In the genomic region with DNA sequence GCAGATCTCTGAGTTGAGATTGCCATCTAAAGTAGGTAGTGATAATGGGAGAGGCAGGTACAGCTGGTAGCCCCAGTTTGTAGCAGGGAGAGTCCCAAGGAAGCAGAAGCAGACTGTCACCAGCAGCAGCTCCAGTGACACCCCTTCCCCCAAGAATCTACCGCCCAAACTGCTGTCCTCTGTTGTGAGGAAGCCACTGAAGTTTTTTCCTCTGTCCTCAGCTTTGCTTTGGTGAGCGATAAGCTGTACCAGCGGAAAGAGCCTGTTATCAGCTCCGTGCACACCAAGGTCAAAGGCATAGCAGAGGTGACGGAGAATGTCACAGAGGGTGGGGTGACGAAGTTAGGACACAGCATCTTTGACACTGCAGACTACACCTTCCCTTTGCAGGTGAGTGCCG, we compare ENCODE assay signal across 9 mouse cellular contexts. TPM values are rescaled to one million over a fixed set of nuclear protein-coding genes. Genes with fewer than 3 reads are reported as not detected.
A peak's percentile ranks its signal among the peaks of the same experiment; 100 is the strongest.
DNase-seq lines count a peak whose midpoint lies in the region; ATAC-seq and TF ChIP-seq lines count a peak whose summit lies in the region.
"Had no signal": no experiment of that assay in that cellular context is flagged by ENCODE, and none has a peak within 500 bp of the region (broad histone marks: within the 10 kb centered on the region; RNA-seq: fewer than 3 reads in every experiment).

No protein-coding gene starts in this region.

- no peak for TF ChIP-seq POLR2A in CH12.LX (IDR thresholded peaks at IDR 0.05; ENCODE audit: low read depth, low read length)

- TF ChIP-seq EP300 in CH12.LX (IDR thresholded peaks at IDR 0.05; ENCODE audit: low read length), result no peak

- peak; percentile 36 for ATAC-seq in granulocyte monocyte progenitor cell, adult 5-6 weeks (replicated peaks; ENCODE audit: poor library complexity, severe bottlenecking)

- no peak overlapping the region for H3K27ac ChIP-seq in CH12.LX (ENCODE audit: insufficient read depth, low read depth)

- dilution Hi-C loops in CH12.LX (cut with MboI; ENCODE audit: extremely low pct_ligation_motif_present, extremely low pct_unique_long_range_greater_than_20kb, low sequenced_read_pairs), result no loop called here

- no peak overlapping the region for H3K4me3 ChIP-seq in CH12.LX (replicated peaks in 1 of 3; ENCODE audit: low read depth in 2 of 3, low read length in 2 of 3, poor library complexity in 1 of 3)
- H3K4me3 ChIP-seq in megakaryocyte, embryonic 14.5 days (replicated peaks), result peak overlapping the region; percentile 80

- DNase-seq in heart, adult 18-20 months, result peak; percentile 42 to 48
- no peak for DNase-seq in heart, postnatal 25 days (ENCODE audit: low spot score)
- DNase-seq in CH12.LX (ENCODE audit: extremely low read depth), result peak; percentile 30
- DNase-seq in right cerebral cortex, postnatal 10 days (ENCODE audit: low spot score in 2 of 2), result no peak
- no peak for DNase-seq in gastrocnemius, postnatal 14 days
- DNase-seq in right cerebral cortex, postnatal 36 days (ENCODE audit: low spot score in 2 of 2), result no peak
- DNase-seq: lung, postnatal 4 days had no signal

- H3K9ac ChIP-seq in CH12.LX (ENCODE audit: insufficient read depth, low read depth), result no peak overlapping the region

- intact Hi-C loops in heart, postnatal 25 days (cut with DNase I), result no loop called here
- intact Hi-C loops in gastrocnemius, postnatal 14 days (cut with DNase I; ENCODE audit: low total_unique reads), result no loop called here

- no peak overlapping the region for H3K4me2 ChIP-seq in CH12.LX (ENCODE audit: insufficient read depth, low read depth, poor library complexity, severe bottlenecking)

- no peaks in the 10 kb centered on the region for H3K36me3 ChIP-seq in CH12.LX (replicated peaks in 1 of 2; ENCODE audit: control insufficient read depth in 1 of 2, insufficient read depth in 1 of 2, low read length in 1 of 2)
- H3K36me3 ChIP-seq in megakaryocyte, embryonic 14.5 days (replicated peaks; ENCODE audit: low read length), result no peaks in the 10 kb centered on the region

- no peaks in the 10 kb centered on the region for H3K79me2 ChIP-seq in CH12.LX (replicated peaks; ENCODE audit: control insufficient read depth, extremely low read depth, insufficient read depth, poor library complexity, severe bottlenecking)

- no peak for TF ChIP-seq CTCF in CH12.LX (conservative IDR thresholded peaks at IDR 0.05 in 1 of 2, IDR thresholded peaks at IDR 0.05 in 1 of 2; ENCODE audit: low read depth in 2 of 2, low read length in 2 of 2)

- TF ChIP-seq RAD21 in CH12.LX (IDR thresholded peaks at IDR 0.05; ENCODE audit: low read depth, low read length), result no peak

- in situ Hi-C loops in CH12.LX (cut with MboI; ENCODE audit: low pct_ligation_motif_present, low pct_unique_long_range_greater_than_20kb, low sequenced_read_pairs), result no loop called here

- H3K4me1 ChIP-seq in CH12.LX (ENCODE audit: control insufficient read depth in 1 of 2, insufficient read depth in 2 of 2), result peaks cover 2 to 24% of the 10 kb centered on the region in 2 experiments; a peak in 2 of 4 replicates
- peaks cover 52% of the 10 kb centered on the region for H3K4me1 ChIP-seq in megakaryocyte, embryonic 14.5 days

- H3K27me3 ChIP-seq in CH12.LX (replicated peaks), result no peaks in the 10 kb centered on the region
- peaks cover 69% of the 10 kb centered on the region for H3K27me3 ChIP-seq in megakaryocyte, embryonic 14.5 days (replicated peaks)

- H3K9me3 ChIP-seq in CH12.LX (replicated peaks; ENCODE audit: low read length), result peaks cover 3% of the 10 kb centered on the region
- peaks cover 9% of the 10 kb centered on the region for H3K9me3 ChIP-seq in megakaryocyte, embryonic 14.5 days

TF ChIP-seq in CH12.LX, 34 proteins besides CTCF, POLR2A, EP300 and RAD21:
- TF ChIP-seq NELFE (IDR thresholded peaks at IDR 0.05; ENCODE audit: low read depth, low read length), result no peak
- TF ChIP-seq SMC3 (IDR thresholded peaks at IDR 0.05; ENCODE audit: low read depth, low read length), result no peak
- TF ChIP-seq TBP (conservative IDR thresholded peaks at IDR 0.05; ENCODE audit: low read depth, low read length), result no peak
- no peak for TF ChIP-seq SIN3A (IDR thresholded peaks at IDR 0.05; ENCODE audit: low read length)
- TF ChIP-seq JUND (conservative IDR thresholded peaks at IDR 0.05; ENCODE audit: low read depth, low read length), result no peak
- TF ChIP-seq HCFC1 (IDR thresholded peaks at IDR 0.05; ENCODE audit: low read depth, low read length), result no peak
- TF ChIP-seq MXI1 (IDR thresholded peaks at IDR 0.05; ENCODE audit: low read depth, low read length), result no peak
- no peak for TF ChIP-seq GABPA (IDR thresholded peaks at IDR 0.05; ENCODE audit: insufficient replicate concordance, low read depth, low read length)

RNA-seq across cellular contexts. Expression of gene P2rx7, which starts 8.8 kb away (rescaled TPM):
- 1 to 10 TPM; 2.9 to 3.1 TPM for total RNA-seq in heart, adult 18-20 months (2021)
- 1 to 10 TPM; 3.2 to 3.9 TPM for total RNA-seq in heart, postnatal 25 days (2021)
- 0.59 and 0.76 TPM in 2 replicates for total RNA-seq in CH12.LX (2012; rRNA removed)
- total RNA-seq in CH12.LX (2014; rRNA removed), result 1.4 and 1.5 TPM in 2 replicates
- polyA plus RNA-seq in CH12.LX (2012; ENCODE audit: insufficient read length, low read depth), result 1.5 and 1.8 TPM in 2 replicates
- 6.8 and 16.7 TPM in 2 replicates for total RNA-seq in granulocyte monocyte progenitor cell, adult 5-6 weeks (2014; fragmentation: Nextera tagmentation)
- 7.6 and 18.3 TPM in 2 replicates for total RNA-seq in granulocyte monocyte progenitor cell, adult 5-6 weeks (2017)
- 2.5 TPM in 1 of 2 replicates, not detected in the other for polyA plus RNA-seq in megakaryocyte, embryonic 14.5 days (2012; ENCODE audit: insufficient read depth, low replicate concordance)
- total RNA-seq in gastrocnemius, postnatal 14 days (2021), result 1 to 10 TPM; 2.4 to 2.7 TPM

RNA-seq across cellular contexts. Expression of gene Ift81, which starts 38.2 kb away (rescaled TPM):
- total RNA-seq in heart, adult 18-20 months (2021), result 10 to 100 TPM; 68.8 to 69.9 TPM
- 10 to 100 TPM; 67.4 to 68.3 TPM for total RNA-seq in heart, postnatal 25 days (2021)
- total RNA-seq in CH12.LX (2012; rRNA removed), result 3.4 and 5.0 TPM in 2 replicates
- total RNA-seq in CH12.LX (2014; rRNA removed), result 4.1 and 6.4 TPM in 2 replicates
- polyA plus RNA-seq in CH12.LX (2012; ENCODE audit: insufficient read length, low read depth), result 3.1 and 3.9 TPM in 2 replicates
- total RNA-seq in granulocyte monocyte progenitor cell, adult 5-6 weeks (2014; fragmentation: Nextera tagmentation), result 0.67 and 1.5 TPM in 2 replicates
- 2.7 and 9.5 TPM in 2 replicates for total RNA-seq in granulocyte monocyte progenitor cell, adult 5-6 weeks (2017)
- polyA plus RNA-seq in megakaryocyte, embryonic 14.5 days (2012; ENCODE audit: insufficient read depth, low replicate concordance), result not detected in 2 replicates
- 1 to 10 TPM; 3.7 to 6.2 TPM for total RNA-seq in gastrocnemius, postnatal 14 days (2021)

RNA-seq across cellular contexts. Expression of gene P2rx4, which starts 54.8 kb away (rescaled TPM):
- total RNA-seq in heart, adult 18-20 months (2021), result 10 to 100 TPM; 21.4 to 21.5 TPM
- total RNA-seq in heart, postnatal 25 days (2021), result 10 to 100 TPM; 14.3 to 15.5 TPM
- total RNA-seq in CH12.LX (2012; rRNA removed), result 8.2 and 11.0 TPM in 2 replicates
- 7.9 and 9.1 TPM in 2 replicates for total RNA-seq in CH12.LX (2014; rRNA removed)
- 15.0 and 16.7 TPM in 2 replicates for polyA plus RNA-seq in CH12.LX (2012; ENCODE audit: insufficient read length, low read depth)
- 40.6 and 45.9 TPM in 2 replicates for total RNA-seq in granulocyte monocyte progenitor cell, adult 5-6 weeks (2014; fragmentation: Nextera tagmentation)
- total RNA-seq in granulocyte monocyte progenitor cell, adult 5-6 weeks (2017), result 7.2 and 17.1 TPM in 2 replicates
- 13.7 TPM in 1 of 2 replicates, not detected in the other for polyA plus RNA-seq in megakaryocyte, embryonic 14.5 days (2012; ENCODE audit: insufficient read depth, low replicate concordance)
- 1 to 10 TPM; 4.0 to 5.3 TPM for total RNA-seq in gastrocnemius, postnatal 14 days (2021)

Comparison
In these comparisons a context has a peak if more than half of its experiments do, and no peak if none do; other contexts are left out.
1. DNase-seq: peak in heart, adult 18-20 months (2 of 2) and CH12.LX (single experiment); none in heart, postnatal 25 days (single experiment), right cerebral cortex, postnatal 10 days (0 of 2), gastrocnemius, postnatal 14 days (single experiment) and right cerebral cortex, postnatal 36 days (0 of 2).
2. RNA of gene Ift81, which starts 38.2 kb away (total RNA-seq): 68.8 to 69.9 TPM in heart, adult 18-20 months and 67.4 to 68.3 TPM in heart, postnatal 25 days; 0.67 to 9.5 TPM in granulocyte monocyte progenitor cell, adult 5-6 weeks, 3.7 to 6.2 TPM in gastrocnemius, postnatal 14 days and 3.4 to 6.4 TPM in CH12.LX; every median in the first group is over 4 times any median in the second.